Comparison of ENCODE assay signal across 8 mouse cellular contexts in genomic region chr15:93397269-93397668, GRCm38 (mm10). TPM values are rescaled to one million over a fixed set of nuclear protein-coding genes. Genes with fewer than 3 reads are reported as not detected.
DNase-seq lines count a peak whose midpoint lies in the region; ATAC-seq and TF ChIP-seq lines count a peak whose summit lies in the region.

No protein-coding gene starts in this region.

- no peak overlapping the region for H3K27ac ChIP-seq in lung, embryonic 15.5 days
- no peak overlapping the region for H3K27ac ChIP-seq in brown adipose tissue, adult 24 weeks (replicated peaks; ENCODE audit: low read depth, low read length)
- no peak overlapping the region for H3K27ac ChIP-seq in hindbrain, embryonic 15.5 days (replicated peaks)

- peak overlapping the region; percentile 78 for H3K4me2 ChIP-seq in lung, embryonic 15.5 days
- H3K4me2 ChIP-seq in hindbrain, embryonic 15.5 days = peak overlapping the region; percentile 79
- peak overlapping the region; percentile 97 for H3K4me2 ChIP-seq in myocyte (ENCODE audit: low read depth)

- TF ChIP-seq POLR2A in myocyte (IDR thresholded peaks at IDR 0.05; ENCODE audit: insufficient read length, low read depth) = no peak

- no peaks in the 10 kb centered on the region for H3K9me3 ChIP-seq in lung, embryonic 15.5 days
- no peaks in the 10 kb centered on the region for H3K9me3 ChIP-seq in hindbrain, embryonic 15.5 days

- ATAC-seq in lung, embryonic 15.5 days (ENCODE audit: borderline replicate concordance, extremely low read depth, low FRiP score, low TSS enrichment) = no peak
- no peak for ATAC-seq in hindbrain, embryonic 15.5 days (ENCODE audit: low FRiP score, low read depth)

- no peak for DNase-seq in lung, adult 18-20 months
- DNase-seq in spleen, postnatal 10 days (ENCODE audit: low spot score in 2 of 2) = no peak
- DNase-seq in frontal cortex, postnatal 10 days (ENCODE audit: low spot score in 2 of 2) = no peak
- no peak for DNase-seq in layer of hippocampus, adult 8-10 months (ENCODE audit: low spot score in 2 of 2)

- 1% methylated on average over 11 of the region's 11 CpGs for WGBS in lung, embryonic 15.5 days
- 1% methylated on average over 11 of the region's 11 CpGs for WGBS in hindbrain, embryonic 15.5 days

- H3K36me3 ChIP-seq in lung, embryonic 15.5 days = peaks cover 19% of the 10 kb centered on the region
- H3K36me3 ChIP-seq in hindbrain, embryonic 15.5 days = peaks cover 21% of the 10 kb centered on the region; the same call in 1 of the 2 replicates
- H3K36me3 ChIP-seq in myocyte (ENCODE audit: control insufficient read depth, insufficient read depth) = peaks cover 10% of the 10 kb centered on the region

- H3K4me1 ChIP-seq in lung, embryonic 15.5 days = peaks cover 22% of the 10 kb centered on the region
- peaks cover 4% of the 10 kb centered on the region; the same call in 1 of the 2 replicates for H3K4me1 ChIP-seq in brown adipose tissue, adult 24 weeks (ENCODE audit: control insufficient read depth, insufficient read depth, insufficient read length, low read length)
- H3K4me1 ChIP-seq in hindbrain, embryonic 15.5 days (replicated peaks) = peaks cover 44% of the 10 kb centered on the region

- H3K9ac ChIP-seq in lung, embryonic 15.5 days = peak overlapping the region; percentile 98
- H3K9ac ChIP-seq in hindbrain, embryonic 15.5 days = peak overlapping the region; percentile 92

- peak overlapping the region; percentile 100 for H3K4me3 ChIP-seq in lung, embryonic 15.5 days
- H3K4me3 ChIP-seq in brown adipose tissue, adult 24 weeks (ENCODE audit: insufficient read depth, low read depth, low read length) = peak overlapping the region; percentile 43
- peak overlapping the region; percentile 97 for H3K4me3 ChIP-seq in hindbrain, embryonic 15.5 days
- H3K4me3 ChIP-seq in myocyte = peak overlapping the region; percentile 74

- peaks cover 88% of the 10 kb centered on the region for H3K79me2 ChIP-seq in myocyte (ENCODE audit: control insufficient read depth, insufficient read depth)

- H3ac ChIP-seq in myocyte (ENCODE audit: control insufficient read depth, insufficient read length) = peak overlapping the region; percentile 43

- no peaks in the 10 kb centered on the region for H3K27me3 ChIP-seq in lung, embryonic 15.5 days
- no peaks in the 10 kb centered on the region for H3K27me3 ChIP-seq in hindbrain, embryonic 15.5 days
- no peaks in the 10 kb centered on the region for H3K27me3 ChIP-seq in myocyte (ENCODE audit: control insufficient read depth, insufficient read depth, insufficient read length)

TF ChIP-seq in myocyte, 11 proteins besides CTCF, POLR2A, EP300 and RAD21:
- TF ChIP-seq MYOD1 (IDR thresholded peaks at IDR 0.05; ENCODE audit: control insufficient read depth in 1 of 3, insufficient read length in 2 of 3, low read depth in 2 of 3) (no peak), MYOG (IDR thresholded peaks at IDR 0.05; ENCODE audit: control insufficient read depth in 1 of 3, insufficient read depth in 1 of 3, insufficient read length in 2 of 3, low read depth in 2 of 3) (no peak), TCF3 (IDR thresholded peaks at IDR 0.05; ENCODE audit: insufficient read length, low read depth) (no peak), MAX (IDR thresholded peaks at IDR 0.05; ENCODE audit: low read depth) (no peak)

RNA-seq across cellular contexts. Expression of gene Zcrb1, which starts 0.9 kb away (rescaled TPM):
- polyA plus RNA-seq in lung, embryonic 15.5 days (2015; fragmentation: Nextera tagmentation; extraction: Ambion mirVana) = 117 and 121 TPM in 2 replicates
- polyA plus RNA-seq in brown adipose tissue, adult 24 weeks (2012; ENCODE audit: insufficient read depth, insufficient read length, missing spikeins) = 192 TPM in 2 replicates
- polyA plus RNA-seq in hindbrain, embryonic 15.5 days (2015; fragmentation: Nextera tagmentation; extraction: Ambion mirVana) = 147 and 158 TPM in 2 replicates
- polyA plus RNA-seq in myocyte (2012; fragmentation: generic; extraction: Trizol) = 91.9 TPM
- 10 to 100 TPM; 64.6 to 82.9 (median 74.2) TPM for total RNA-seq in layer of hippocampus, adult 8-10 months (2022)

RNA-seq across cellular contexts. Expression of gene Pphln1, which starts 0.9 kb away (rescaled TPM):
- polyA plus RNA-seq in lung, embryonic 15.5 days (2015; fragmentation: Nextera tagmentation; extraction: Ambion mirVana) = 46.4 and 50.4 TPM in 2 replicates
- polyA plus RNA-seq in brown adipose tissue, adult 24 weeks (2012; ENCODE audit: insufficient read depth, insufficient read length, missing spikeins) = 15.4 and 19.5 TPM in 2 replicates
- 41.9 and 45.5 TPM in 2 replicates for polyA plus RNA-seq in hindbrain, embryonic 15.5 days (2015; fragmentation: Nextera tagmentation; extraction: Ambion mirVana)
- 20.4 TPM for polyA plus RNA-seq in myocyte (2012; fragmentation: generic; extraction: Trizol)
- 10 to 100 TPM; 34.3 to 49.4 (median 43.9) TPM for total RNA-seq in layer of hippocampus, adult 8-10 months (2022)

Comparison
In these comparisons a context has a peak if more than half of its experiments do, and no peak if none do; other contexts are left out.
1. H3K4me3 ChIP-seq: peak in every context shown above with its lines; median percentile 100 in lung, embryonic 15.5 days; 97 in hindbrain, embryonic 15.5 days; 74 in myocyte; 43 in brown adipose tissue, adult 24 weeks.